20 mouse cellular contexts compared by ENCODE assay signal in the genomic region with DNA sequence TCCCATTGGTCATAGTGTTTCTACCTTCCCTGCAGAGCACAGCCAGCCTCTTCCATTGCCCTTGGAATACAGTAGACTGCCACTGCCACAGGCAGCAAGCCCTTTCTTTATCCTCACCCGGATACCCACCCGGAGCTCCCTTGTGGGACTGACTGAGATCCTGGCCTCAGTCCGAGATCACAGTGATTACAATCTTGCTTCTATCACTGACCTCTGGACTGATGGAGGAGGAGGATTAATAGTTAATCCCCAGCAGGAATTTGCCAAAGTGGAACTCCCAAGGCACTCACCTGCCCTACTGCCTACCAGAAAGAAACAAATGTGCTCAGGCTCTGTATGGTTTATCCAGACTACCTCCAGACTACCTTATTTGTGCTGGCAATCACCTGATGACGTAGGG. TPM values are rescaled to one million over a fixed set of nuclear protein-coding genes. Genes with fewer than 3 reads are reported as not detected.
DNase-seq lines count a peak whose midpoint lies in the region; ATAC-seq and TF ChIP-seq lines count a peak whose summit lies in the region.
"Had no signal": no experiment of that assay in that cellular context is flagged by ENCODE, and none has a peak within 500 bp of the region (broad histone marks: within the 10 kb centered on the region; RNA-seq: fewer than 3 reads in every experiment).

No protein-coding gene starts in this region.

- whole genome bisulfite sequencing in intestine, postnatal 0 days: 52% methylated on average over 4 of the region's 4 CpGs
- 80% methylated on average over 4 of the region's 4 CpGs for WGBS in limb, embryonic 10.5 days
- WGBS in macrophage (ENCODE audit: missing documents): 99% methylated on average over 4 of the region's 4 CpGs

- H3K36me3 ChIP-seq in MEL (ENCODE audit: control insufficient read depth in 1 of 2, insufficient read depth in 2 of 2, low read length in 2 of 2) (peaks cover 0 to 21% of the 10 kb centered on the region in 2 experiments; a peak in 3 of 4 replicates), macrophage (ENCODE audit: inconsistent target) (no peaks in the 10 kb centered on the region)
- no peaks in the 10 kb centered on the region; the same call in 1 of the 2 replicates for H3K36me3 ChIP-seq in intestine, postnatal 0 days (ENCODE audit: control insufficient read depth, insufficient read depth)
- no peaks in the 10 kb centered on the region for H3K36me3 ChIP-seq in limb, embryonic 10.5 days
- H3K36me3 ChIP-seq: embryonic facial prominence, embryonic 15.5 days; forebrain, embryonic 10.5 days; midbrain, embryonic 10.5 days; neural tube, embryonic 13.5 days had no signal

- DNase-seq in MEL (ENCODE audit: low read depth, low spot score): no peak
- no peak for DNase-seq in limb, embryonic 10.5 days (ENCODE audit: low spot score)
- no peak for DNase-seq in thymus, adult 18-20 months
- no peak for DNase-seq in cerebellum, adult 18-20 months
- DNase-seq: cerebellum, postnatal 14 days; embryo, embryonic 11 days; gastrocnemius, postnatal 25 days; layer of hippocampus, postnatal 36 days; lung, adult 2 months; lung, postnatal 36 days; right cerebral cortex, postnatal 14 days; thymus, postnatal 36 days had no signal

- H3K4me2 ChIP-seq in intestine, postnatal 0 days (replicated peaks; ENCODE audit: low read depth): no peak overlapping the region
- H3K4me2 ChIP-seq: embryonic facial prominence, embryonic 15.5 days; neural tube, embryonic 13.5 days had no signal

- peak overlapping the region in 1 of 2 experiments; percentile 76; a peak in 2 of 4 replicates for H3K4me3 ChIP-seq in MEL (ENCODE audit: control insufficient read depth in 1 of 2, insufficient read depth in 1 of 2, low read depth in 2 of 2, low read length in 2 of 2)
- H3K4me3 ChIP-seq in intestine, postnatal 0 days (ENCODE audit: low read depth, low read length): no peak overlapping the region
- H3K4me3 ChIP-seq in limb, embryonic 10.5 days: no peak overlapping the region
- H3K4me3 ChIP-seq in macrophage (ENCODE audit: inconsistent target): no peak overlapping the region
- H3K4me3 ChIP-seq: embryonic facial prominence, embryonic 15.5 days; forebrain, embryonic 10.5 days; midbrain, embryonic 10.5 days; neural tube, embryonic 13.5 days had no signal

- TF ChIP-seq RAD21 in MEL (IDR thresholded peaks at IDR 0.05; ENCODE audit: low read depth, low read length): no peak

- H3K79me2 ChIP-seq in MEL (ENCODE audit: control insufficient read depth, insufficient read depth, low read length, poor library complexity) (peaks cover 13% of the 10 kb centered on the region), macrophage (ENCODE audit: inconsistent target) (no peaks in the 10 kb centered on the region)

- peak overlapping the region; percentile 93 for H3K27ac ChIP-seq in MEL (ENCODE audit: control insufficient read depth, low read depth, low read length)
- H3K27ac ChIP-seq in intestine, postnatal 0 days (ENCODE audit: low read depth, low read length): peak overlapping the region; percentile 88
- 0 out of 2 replicates have a peak overlapping the region, but pooled peaks have one; percentile 3 for H3K27ac ChIP-seq in limb, embryonic 10.5 days
- H3K27ac ChIP-seq in macrophage: peak overlapping the region; percentile 92; the same call in 1 of the 2 replicates
- H3K27ac ChIP-seq: embryonic facial prominence, embryonic 15.5 days; neural tube, embryonic 13.5 days had no signal

- TF ChIP-seq CTCF in MEL (IDR thresholded peaks at IDR 0.05 in 2 of 3, conservative IDR thresholded peaks at IDR 0.05 in 1 of 3; ENCODE audit: control insufficient read depth in 1 of 3, insufficient read depth in 1 of 3, low read depth in 2 of 3, low read length in 3 of 3, poor library complexity in 1 of 3, severe bottlenecking in 1 of 3): no peak
- no peak for TF ChIP-seq CTCF in intestine, postnatal 0 days (IDR thresholded peaks at IDR 0.05; ENCODE audit: low read depth)

- no peak for TF ChIP-seq POLR2A in MEL (IDR thresholded peaks at IDR 0.05; ENCODE audit: control insufficient read depth in 1 of 2, insufficient read depth in 1 of 2, low read depth in 1 of 2, low read length in 2 of 2, poor library complexity in 1 of 2)

- H3K9ac ChIP-seq in MEL (ENCODE audit: control insufficient read depth, low read depth, low read length, poor library complexity, severe bottlenecking): peak overlapping the region; percentile 82
- no peak overlapping the region for H3K9ac ChIP-seq in intestine, postnatal 0 days (ENCODE audit: low read depth, low read length)
- H3K9ac ChIP-seq: embryonic facial prominence, embryonic 15.5 days; neural tube, embryonic 13.5 days had no signal

- no peaks in the 10 kb centered on the region for H3K27me3 ChIP-seq in MEL (ENCODE audit: control insufficient read depth in 1 of 2, insufficient read depth in 2 of 2, low read length in 2 of 2)
- H3K27me3 ChIP-seq in intestine, postnatal 0 days (replicated peaks; ENCODE audit: control insufficient read depth, insufficient read depth, low read length): 0 out of 2 replicates have a peak, but pooled peaks cover 2% of the 10 kb centered on the region
- peaks cover 22% of the 10 kb centered on the region for H3K27me3 ChIP-seq in limb, embryonic 10.5 days (ENCODE audit: low read depth, poor library complexity, severe bottlenecking)

- no peak for ATAC-seq in intestine, postnatal 0 days
- ATAC-seq in activated CD4-positive, CD25-positive, alpha-beta regulatory T cell, adult 4 months: no peak
- ATAC-seq: hindbrain, embryonic 16.5 days had no signal

- H3K9me3 ChIP-seq in MEL (replicated peaks; ENCODE audit: insufficient read depth, low read length): no peaks in the 10 kb centered on the region
- H3K9me3 ChIP-seq in intestine, postnatal 0 days (ENCODE audit: control insufficient read depth): no peaks in the 10 kb centered on the region
- H3K9me3 ChIP-seq in limb, embryonic 10.5 days (replicated peaks): no peaks in the 10 kb centered on the region
- H3K9me3 ChIP-seq: embryonic facial prominence, embryonic 15.5 days; forebrain, embryonic 10.5 days; midbrain, embryonic 10.5 days; neural tube, embryonic 13.5 days had no signal

- peaks cover 13 to 22% of the 10 kb centered on the region in 2 experiments for H3K4me1 ChIP-seq in MEL (ENCODE audit: control insufficient read depth in 1 of 2, insufficient read depth in 2 of 2, low read length in 2 of 2)
- no peaks in the 10 kb centered on the region for H3K4me1 ChIP-seq in intestine, postnatal 0 days (replicated peaks; ENCODE audit: control insufficient read depth, insufficient read depth, low read length)
- H3K4me1 ChIP-seq in limb, embryonic 10.5 days: peaks cover 28% of the 10 kb centered on the region

- TF ChIP-seq EP300 in MEL (IDR thresholded peaks at IDR 0.05; ENCODE audit: low read depth in 1 of 2, low read length in 2 of 2): no peak

RNA-seq across cellular contexts. Expression of gene Soat2, which starts 0.8 kb away (rescaled TPM):
- 20.0 and 31.0 TPM in 2 replicates for total RNA-seq in MEL (2012; rRNA removed)
- 10 to 100 TPM in 1 of 2 experiments, not detected in 1; 44.8 TPM for polyA plus RNA-seq in MEL (2012; ENCODE audit: insufficient read depth in 1 of 2, insufficient read length in 2 of 2, low read depth in 1 of 2, low replicate concordance in 2 of 2, missing spikeins in 1 of 2)
- polyA plus RNA-seq in intestine, postnatal 0 days (2015; fragmentation: Nextera tagmentation; extraction: Ambion mirVana): 52.7 and 56.7 TPM in 2 replicates
- polyA plus RNA-seq in limb, embryonic 10.5 days (2016; fragmentation: Nextera tagmentation; extraction: Ambion mirVana): 0.06 and 0.24 TPM in 2 replicates
- total RNA-seq in macrophage (2018; cell fraction: chromatin; rRNA removed): 10 to 100 TPM in 11 of 26 experiments, 1 to 10 TPM in 8, under 1 TPM in 6, not detected in 1; 0.31 to 42.7 (median 9.7) TPM
- total RNA-seq in macrophage (2018; cell fraction: cytosol; rRNA removed): 1 to 10 TPM in 13 of 26 experiments, under 1 TPM in 12, not detected in 1; 0.06 to 3.7 (median 1.3) TPM
- 10 to 100 TPM in 13 of 26 experiments, 1 to 10 TPM in 6, under 1 TPM in 7; 0.36 to 37.2 (median 7.1) TPM for total RNA-seq in macrophage (2018; cell fraction: nucleus; rRNA removed)
- 0.06 to 0.15 TPM in 2 of 3 replicates, not detected in the other for polyA plus RNA-seq in macrophage (2018)
- polyA plus RNA-seq in activated CD4-positive, CD25-positive, alpha-beta regulatory T cell, adult 4 months (2017; shearing (Covaris generic)): 1 to 10 TPM; 1.2 to 1.5 TPM
- polyA plus RNA-seq: hindbrain, embryonic 16.5 days had no signal

RNA-seq across cellular contexts. Expression of gene Igfbp6, which starts 5.4 kb away (rescaled TPM):
- 0.65 and 1.1 TPM in 2 replicates for total RNA-seq in MEL (2012; rRNA removed)
- polyA plus RNA-seq in MEL (2012; ENCODE audit: insufficient read depth in 1 of 2, insufficient read length in 2 of 2, low read depth in 1 of 2, low replicate concordance in 2 of 2, missing spikeins in 1 of 2): 1 to 10 TPM in 1 of 2 experiments, not detected in 1; 1.8 TPM
- polyA plus RNA-seq in intestine, postnatal 0 days (2015; fragmentation: Nextera tagmentation; extraction: Ambion mirVana): 27.8 and 29.1 TPM in 2 replicates
- polyA plus RNA-seq in limb, embryonic 10.5 days (2016; fragmentation: Nextera tagmentation; extraction: Ambion mirVana): 0.23 and 0.46 TPM in 2 replicates
- 1 to 10 TPM in 1 of 26 experiments, under 1 TPM in 2, not detected in 23; 0.74 to 9.4 (median 0.84) TPM for total RNA-seq in macrophage (2018; cell fraction: chromatin; rRNA removed)
- total RNA-seq in macrophage (2018; cell fraction: cytosol; rRNA removed): 1 to 10 TPM in 4 of 26 experiments, under 1 TPM in 18, not detected in 4; 0.13 to 1.3 (median 0.49) TPM
- total RNA-seq in macrophage (2018; cell fraction: nucleus; rRNA removed): under 1 TPM in 7 of 26 experiments, not detected in 19; 0.50 to 0.86 (median 0.67) TPM
- not detected in 3 replicates for polyA plus RNA-seq in macrophage (2018)
- under 1 TPM in 1 of 2 experiments, not detected in 1; 0.81 TPM for polyA plus RNA-seq in activated CD4-positive, CD25-positive, alpha-beta regulatory T cell, adult 4 months (2017; shearing (Covaris generic))

RNA-seq across cellular contexts. Expression of gene Spryd3, which starts 13.5 kb away (rescaled TPM):
- total RNA-seq in MEL (2012; rRNA removed): 26.5 and 29.3 TPM in 2 replicates
- polyA plus RNA-seq in MEL (2012; ENCODE audit: insufficient read depth in 1 of 2, insufficient read length in 2 of 2, low read depth in 1 of 2, low replicate concordance in 2 of 2, missing spikeins in 1 of 2) (10 to 100 TPM in 1 of 2 experiments, not detected in 1; 35.4 TPM), macrophage (2018) (22.0 to 28.2 TPM (median 22.5 TPM) in 3 replicates)
- polyA plus RNA-seq in intestine, postnatal 0 days (2015; fragmentation: Nextera tagmentation; extraction: Ambion mirVana): 26.3 and 26.7 TPM in 2 replicates
- polyA plus RNA-seq in limb, embryonic 10.5 days (2016; fragmentation: Nextera tagmentation; extraction: Ambion mirVana): 12.6 and 14.6 TPM in 2 replicates
- 10 to 100 TPM in 23 of 26 experiments, 1 to 10 TPM in 3; 6.6 to 65.1 (median 30.2) TPM for total RNA-seq in macrophage (2018; cell fraction: chromatin; rRNA removed)
- total RNA-seq in macrophage (2018; cell fraction: cytosol; rRNA removed): 10 to 100 TPM; 18.2 to 36.1 (median 26.0) TPM
- total RNA-seq in macrophage (2018; cell fraction: nucleus; rRNA removed): 10 to 100 TPM; 10.7 to 31.1 (median 25.0) TPM
- 10 to 100 TPM; 19.5 to 42.0 TPM for polyA plus RNA-seq in activated CD4-positive, CD25-positive, alpha-beta regulatory T cell, adult 4 months (2017; shearing (Covaris generic))

RNA-seq across cellular contexts. Expression of gene Tns2, which starts 49.3 kb away (rescaled TPM):
- 0.16 and 0.42 TPM in 2 replicates for total RNA-seq in MEL (2012; rRNA removed)
- polyA plus RNA-seq in MEL (2012; ENCODE audit: insufficient read depth in 1 of 2, insufficient read length in 2 of 2, low read depth in 1 of 2, low replicate concordance in 2 of 2, missing spikeins in 1 of 2): 1 to 10 TPM in 1 of 2 experiments, not detected in 1; 3.1 TPM
- polyA plus RNA-seq in intestine, postnatal 0 days (2015; fragmentation: Nextera tagmentation; extraction: Ambion mirVana): 11.7 and 15.0 TPM in 2 replicates
- 13.0 and 18.6 TPM in 2 replicates for polyA plus RNA-seq in limb, embryonic 10.5 days (2016; fragmentation: Nextera tagmentation; extraction: Ambion mirVana)
- 1 to 10 TPM in 4 of 26 experiments, under 1 TPM in 11, not detected in 11; 0.17 to 4.9 (median 0.54) TPM for total RNA-seq in macrophage (2018; cell fraction: chromatin; rRNA removed)
- total RNA-seq in macrophage (2018; cell fraction: cytosol; rRNA removed): under 1 TPM; 0.03 to 0.48 (median 0.23) TPM
- total RNA-seq in macrophage (2018; cell fraction: nucleus; rRNA removed): 1 to 10 TPM in 4 of 26 experiments, under 1 TPM in 13, not detected in 9; 0.10 to 4.1 (median 0.37) TPM
- 0.37 to 0.66 TPM in 2 of 3 replicates, not detected in the other for polyA plus RNA-seq in macrophage (2018)
- 1 to 10 TPM; 1.5 to 2.9 TPM for polyA plus RNA-seq in activated CD4-positive, CD25-positive, alpha-beta regulatory T cell, adult 4 months (2017; shearing (Covaris generic))

RNA-seq across cellular contexts. Expression of gene Zfp740, which starts 53.5 kb away (rescaled TPM):
- total RNA-seq in MEL (2012; rRNA removed): 39.9 and 40.5 TPM in 2 replicates
- polyA plus RNA-seq in MEL (2012; ENCODE audit: insufficient read depth in 1 of 2, insufficient read length in 2 of 2, low read depth in 1 of 2, low replicate concordance in 2 of 2, missing spikeins in 1 of 2): 10 to 100 TPM in 1 of 2 experiments, not detected in 1; 50.1 TPM
- polyA plus RNA-seq in intestine, postnatal 0 days (2015; fragmentation: Nextera tagmentation; extraction: Ambion mirVana): 14.1 and 16.0 TPM in 2 replicates
- polyA plus RNA-seq in limb, embryonic 10.5 days (2016; fragmentation: Nextera tagmentation; extraction: Ambion mirVana): 73.0 and 88.7 TPM in 2 replicates
- 100 to 1,000 TPM in 7 of 26 experiments, 10 to 100 TPM in 19; 25.8 to 134 (median 81.1) TPM for total RNA-seq in macrophage (2018; cell fraction: chromatin; rRNA removed)
- total RNA-seq in macrophage (2018; cell fraction: cytosol; rRNA removed): 10 to 100 TPM; 10.5 to 36.0 (median 27.7) TPM
- 10 to 100 TPM; 24.6 to 90.4 (median 49.6) TPM for total RNA-seq in macrophage (2018; cell fraction: nucleus; rRNA removed)
- polyA plus RNA-seq in macrophage (2018): 18.5 to 29.1 TPM (median 19.8 TPM) in 3 replicates
- polyA plus RNA-seq in activated CD4-positive, CD25-positive, alpha-beta regulatory T cell, adult 4 months (2017; shearing (Covaris generic)): 10 to 100 TPM; 21.5 to 23.1 TPM

Comparison
In these comparisons a context has a peak if more than half of its experiments do, and no peak if none do; other contexts are left out.
1. H3K27ac ChIP-seq: peak in every context shown above with its lines; median percentile 93 in MEL; 92 in macrophage; 88 in intestine, postnatal 0 days; 3 in limb, embryonic 10.5 days.
2. RNA of gene Soat2, which starts 0.8 kb away (polyA plus RNA-seq): 44.8 TPM in MEL and 52.7 to 56.7 TPM in intestine, postnatal 0 days; 1.2 to 1.5 TPM in activated CD4-positive, CD25-positive, alpha-beta regulatory T cell, adult 4 months, 0.06 to 0.24 TPM in limb, embryonic 10.5 days and 0.06 to 0.15 TPM in macrophage; every median in the first group is over 10 times any median in the second.
3. RNA of gene Igfbp6, which starts 5.4 kb away (polyA plus RNA-seq): 27.8 to 29.1 TPM in intestine, postnatal 0 days; 1.8 TPM in MEL, 0.81 TPM in activated CD4-positive, CD25-positive, alpha-beta regulatory T cell, adult 4 months, 0.23 to 0.46 TPM in limb, embryonic 10.5 days and not detected in macrophage; every median in the first group is over 10 times any median in the second.